Mouse (Mus musculus) liver, embryonic 14.5 days (tissue): ENCODE data around the gene Olfr164.

Experiments used
- CTCF ChIP-seq: IDR thresholded peaks from 2 replicates; pipeline ENCODE4 v1.5.1; 2016; ENCODE audit warnings: antibody characterized with exemption, low read depth, control low read depth
- EP300 ChIP-seq: IDR thresholded peaks from 2 replicates; pipeline ENCODE4 v1.6.1; 2016; ENCODE audit warnings: antibody characterized with exemption, low read depth

- no peak for TF ChIP-seq CTCF
- TF ChIP-seq EP300: no peak
Observed at GRCm38 (mm10) chr16:19240792-19241538, 72.9 kb downstream of the Olfr164 start.
